Mouse (Mus musculus): Measurements from ENCODE around the gene Cpa5.

DNA sequence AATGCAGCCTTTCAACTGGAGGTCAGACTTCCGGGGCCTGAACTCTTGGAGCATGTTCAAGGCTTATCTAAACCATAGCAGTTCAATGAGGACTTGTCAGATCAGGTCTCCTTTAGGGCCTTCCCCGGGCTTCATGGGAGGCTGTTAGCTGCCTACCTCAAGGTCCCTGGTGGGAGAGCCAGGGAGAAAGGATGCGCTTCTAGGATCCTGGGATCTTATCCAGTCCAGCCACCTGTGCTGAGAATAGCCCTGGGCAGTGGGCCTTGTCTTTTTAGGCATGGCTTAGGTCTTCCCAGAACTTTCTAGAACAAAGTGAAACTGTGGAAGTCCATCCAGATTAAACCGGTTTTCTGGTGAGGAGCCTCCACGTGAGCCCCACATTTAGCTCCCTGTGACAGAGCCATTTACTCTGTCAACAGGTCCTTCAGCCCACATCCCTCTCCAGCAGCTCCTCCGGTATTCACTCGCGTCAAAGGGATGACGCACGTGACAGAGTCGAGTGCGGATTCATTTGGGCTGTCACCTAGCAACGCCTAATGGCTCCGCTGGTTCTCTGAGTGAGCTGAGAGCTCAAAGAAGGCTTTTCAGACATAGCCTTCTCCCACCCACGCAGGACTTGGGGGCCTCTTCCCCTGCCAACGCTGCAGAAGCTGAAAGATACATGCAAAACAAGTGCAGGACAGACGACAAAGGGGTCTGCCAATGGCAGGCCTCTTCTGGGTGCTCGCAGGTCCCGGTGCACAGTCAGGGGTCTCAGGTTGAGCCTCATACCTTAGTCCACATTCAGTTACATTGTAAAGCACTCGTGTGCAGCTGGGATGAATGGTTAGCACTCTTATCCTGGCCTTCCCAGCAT lies 38.1 kb upstream of the Cpa5 start:
- TF ChIP-seq CTCF (IDR thresholded peaks at IDR 0.05; ENCODE audit: insufficient read depth, low read depth, low read length) = no peak
- no peak for TF ChIP-seq POLR2A (IDR thresholded peaks at IDR 0.05; ENCODE audit: insufficient read depth, low read depth, low read length)

All from olfactory bulb, adult 2 months (tissue).